Mouse (Mus musculus): Measurements from ENCODE around the gene Pglyrp2.

Gene Pglyrp2

GRCm38 (mm10) chr17:32402779-32403157 lies 21.2 kb downstream of the Pglyrp2 start:
- no peak for DNase-seq (ENCODE audit: extremely low spot score, low spot score)

- no peak for DNase-seq (ENCODE audit: extremely low spot score, low spot score)
These were observed 21.8 kb downstream of the Pglyrp2 start for GRCm38 (mm10) chr17:32402011-32402778.

- no peak for DNase-seq (ENCODE audit: extremely low spot score, low spot score)
These were observed 27.7 kb downstream of the Pglyrp2 start for GRCm38 (mm10) chr17:32396266-32396665.

GRCm38 (mm10) chr17:32393944-32394343 lies 30.0 kb downstream of the Pglyrp2 start:
- DNase-seq (ENCODE audit: extremely low spot score, low spot score), result no peak

- DNase-seq (ENCODE audit: extremely low spot score, low spot score), result peak; percentile 92
These were observed 34.8 kb downstream of the Pglyrp2 start, which contains the start of gene Wiz for GRCm38 (mm10) chr17:32389101-32389659. Wiz (minus strand) TSS chr17:32389439.

- no peak for DNase-seq (ENCODE audit: extremely low spot score, low spot score)
These were observed 35.4 kb downstream of the Pglyrp2 start for GRCm38 (mm10) chr17:32388370-32389100.

GRCm38 (mm10) chr17:32387986-32388369 lies 36.0 kb downstream of the Pglyrp2 start:
- no peak for DNase-seq (ENCODE audit: extremely low spot score, low spot score)

- no peak for DNase-seq (ENCODE audit: extremely low spot score, low spot score)
These were observed 37.1 kb downstream of the Pglyrp2 start for GRCm38 (mm10) chr17:32386659-32387432.

- no peak for DNase-seq (ENCODE audit: extremely low spot score, low spot score)
These were observed 40.3 kb downstream of the Pglyrp2 start for GRCm38 (mm10) chr17:32383661-32384060.

- no peak for DNase-seq (ENCODE audit: extremely low spot score, low spot score)
These were observed 41.4 kb downstream of the Pglyrp2 start for GRCm38 (mm10) chr17:32382576-32382975.

GRCm38 (mm10) chr17:32378786-32379185 lies 45.2 kb downstream of the Pglyrp2 start:
- DNase-seq (ENCODE audit: extremely low spot score, low spot score), result no peak

GRCm38 (mm10) chr17:32377137-32377536 lies 46.8 kb downstream of the Pglyrp2 start:
- DNase-seq (ENCODE audit: extremely low spot score, low spot score), result no peak

- no peak for DNase-seq (ENCODE audit: extremely low spot score, low spot score)
These were observed 47.5 kb downstream of the Pglyrp2 start for GRCm38 (mm10) chr17:32376475-32376874.

- DNase-seq (ENCODE audit: extremely low spot score, low spot score), result peak; percentile 48
These were observed 54.9 kb downstream of the Pglyrp2 start for GRCm38 (mm10) chr17:32368991-32369578.

GRCm38 (mm10) chr17:32367706-32368105 lies 56.3 kb downstream of the Pglyrp2 start:
- DNase-seq (ENCODE audit: extremely low spot score, low spot score), result no peak

- no peak for DNase-seq (ENCODE audit: extremely low spot score, low spot score)
These were observed 58.7 kb downstream of the Pglyrp2 start for GRCm38 (mm10) chr17:32365296-32365695.

- DNase-seq (ENCODE audit: extremely low spot score, low spot score), result peak; percentile 12
These were observed 59.1 kb downstream of the Pglyrp2 start for GRCm38 (mm10) chr17:32364850-32365249.

- DNase-seq (ENCODE audit: extremely low spot score, low spot score), result peak; percentile 88
These were observed 59.6 kb downstream of the Pglyrp2 start for GRCm38 (mm10) chr17:32364331-32364730.

- DNase-seq (ENCODE audit: extremely low spot score, low spot score), result no peak
These were observed 60.1 kb downstream of the Pglyrp2 start for GRCm38 (mm10) chr17:32363821-32364301.

- no peak for DNase-seq (ENCODE audit: extremely low spot score, low spot score)
These were observed 61.3 kb downstream of the Pglyrp2 start for GRCm38 (mm10) chr17:32362686-32363085.
